Mouse (Mus musculus) spleen, adult 2 months (tissue): ENCODE results near the gene Med13.

Experiments
- CTCF ChIP-seq: fragments of 200-500 bp; IDR thresholded peaks from 2 replicates; pipeline ENCODE4 v1.5.1; 2011; ENCODE audit warnings: mild to moderate bottlenecking, inconsistent platforms; ENCODE audit not compliant: insufficient read depth, insufficient read length, insufficient replicate concordance; ENCODE audit errors: extremely low read depth
- POLR2A ChIP-seq: fragments of 200-500 bp; IDR thresholded peaks from 2 replicates; pipeline ENCODE4 v1.6.1; 2011; ENCODE audit warnings: low read depth, low read length, inconsistent platforms

- TF ChIP-seq CTCF (no peak), POLR2A (no peak)
These were observed at the start of gene Med13 for GRCm38 (mm10) chr11:86356854-86357788.
